ENCODE assay signal across 8 mouse cellular contexts in genomic region chr4:116017300-116017901, GRCm38 (mm10). TPM values are rescaled to one million over a fixed set of nuclear protein-coding genes. Genes with fewer than 3 reads are reported as not detected.
DNase-seq lines count a peak whose midpoint lies in the region; ATAC-seq and TF ChIP-seq lines count a peak whose summit lies in the region.

No protein-coding gene starts in this region.

- H3K27ac ChIP-seq in gastrocnemius, adult 2 months, result peak overlapping the region; percentile 31; the same call in 1 of the 2 replicates
- H3K27ac ChIP-seq in hindbrain, embryonic 16.5 days (ENCODE audit: low read depth, low read length), result peak overlapping the region; percentile 80

- no peaks in the 10 kb centered on the region for H3K27me3 ChIP-seq in Patski
- peaks cover 7% of the 10 kb centered on the region for H3K27me3 ChIP-seq in hindbrain, embryonic 16.5 days (replicated peaks; ENCODE audit: control insufficient read depth, insufficient read depth, low read length)
- H3K27me3 ChIP-seq in megakaryocyte, embryonic 14.5 days (replicated peaks), result peaks cover 72% of the 10 kb centered on the region

- peaks cover 4% of the 10 kb centered on the region for H3K4me1 ChIP-seq in hindbrain, embryonic 16.5 days (ENCODE audit: control insufficient read depth, insufficient read depth, low read depth, low read length)
- peaks cover 20% of the 10 kb centered on the region for H3K4me1 ChIP-seq in megakaryocyte, embryonic 14.5 days

- intact Hi-C loops in gastrocnemius, adult 2 months (cut with DNase I), result no loop called here

- H3K36me3 ChIP-seq in hindbrain, embryonic 16.5 days (ENCODE audit: control insufficient read depth, insufficient read depth, low read length), result no peaks in the 10 kb centered on the region
- no peaks in the 10 kb centered on the region for H3K36me3 ChIP-seq in megakaryocyte, embryonic 14.5 days (replicated peaks; ENCODE audit: low read length)

- no peak for DNase-seq in Patski (ENCODE audit: low read depth, low spot score)
- DNase-seq in cerebellum, postnatal 25 days, result peak; percentile 86 to 89
- DNase-seq in gastrocnemius, adult 2 months, result peak; percentile 70
- peak; percentile 51 to 67 for DNase-seq in left cerebral cortex, adult 8-10 months (ENCODE audit: low spot score in 2 of 2)
- DNase-seq in right cerebral cortex, adult 2 months (ENCODE audit: low spot score in 2 of 2), result peak; percentile 72 to 78
- DNase-seq in urinary bladder, postnatal 14 days (ENCODE audit: low spot score), result peak; percentile 74

- ATAC-seq in Patski, result peak; percentile 87
- peak; percentile 94 for ATAC-seq in hindbrain, embryonic 16.5 days

- POLR2A ChIA-PET in Patski (lab: Charles Lee), result no interaction called here

- H3K9ac ChIP-seq in hindbrain, embryonic 16.5 days (ENCODE audit: low read depth, low read length), result peak overlapping the region; percentile 89

- H3K4me2 ChIP-seq in hindbrain, embryonic 16.5 days (ENCODE audit: low read length), result peak overlapping the region; percentile 95

- CTCF ChIA-PET in Patski (lab: Charles Lee), result no interaction called here

- H3K9me3 ChIP-seq in hindbrain, embryonic 16.5 days (ENCODE audit: control insufficient read depth, low read length), result no peaks in the 10 kb centered on the region
- peaks cover 10% of the 10 kb centered on the region; the same call in 1 of the 2 replicates for H3K9me3 ChIP-seq in megakaryocyte, embryonic 14.5 days

- in situ Hi-C loops in Patski (cut with MboI; ENCODE audit: low pct_unique_long_range_greater_than_20kb), result no loop called here

- H3K4me3 ChIP-seq in gastrocnemius, adult 2 months, result peak overlapping the region; percentile 81
- H3K4me3 ChIP-seq in hindbrain, embryonic 16.5 days (ENCODE audit: low read length), result peak overlapping the region; percentile 82
- H3K4me3 ChIP-seq in megakaryocyte, embryonic 14.5 days (replicated peaks), result peak overlapping the region; percentile 93

- TF ChIP-seq CTCF in Patski (IDR thresholded peaks at IDR 0.05), result no peak
- TF ChIP-seq CTCF in gastrocnemius, adult 2 months (IDR thresholded peaks at IDR 0.05), result no peak

- under 1% methylated on average over 59 of the region's 60 CpGs for WGBS in hindbrain, embryonic 16.5 days

RNA-seq across cellular contexts. Expression of gene Faah, which starts 0.3 kb away (rescaled TPM):
- 3.4 TPM for polyA plus RNA-seq in Patski (2021)
- under 1 TPM; 0.20 to 0.22 TPM for total RNA-seq in gastrocnemius, adult 2 months (2021)
- 23.8 and 27.5 TPM in 2 replicates for polyA plus RNA-seq in hindbrain, embryonic 16.5 days (2015; fragmentation: Nextera tagmentation; extraction: Ambion mirVana)
- total RNA-seq in left cerebral cortex, adult 8-10 months (2022), result 10 to 100 TPM; 77.3 to 81.9 (median 80.2) TPM
- 2.9 and 3.8 TPM in 2 replicates for polyA plus RNA-seq in megakaryocyte, embryonic 14.5 days (2012; ENCODE audit: insufficient read depth, low replicate concordance)

RNA-seq across cellular contexts. Expression of gene Nsun4, which starts 36.3 kb away (rescaled TPM):
- polyA plus RNA-seq in Patski (2021), result 7.2 TPM
- total RNA-seq in gastrocnemius, adult 2 months (2021), result 10 to 100 TPM; 12.3 to 16.9 TPM
- polyA plus RNA-seq in hindbrain, embryonic 16.5 days (2015; fragmentation: Nextera tagmentation; extraction: Ambion mirVana), result 11.9 and 12.1 TPM in 2 replicates
- 10 to 100 TPM in 2 of 4 experiments, 1 to 10 TPM in 2; 9.0 to 11.5 (median 10.6) TPM for total RNA-seq in left cerebral cortex, adult 8-10 months (2022)
- polyA plus RNA-seq in megakaryocyte, embryonic 14.5 days (2012; ENCODE audit: insufficient read depth, low replicate concordance), result 0.27 TPM in 1 of 2 replicates, not detected in the other

RNA-seq across cellular contexts. Expression of gene Uqcrh, which starts 57.5 kb away (rescaled TPM):
- polyA plus RNA-seq in Patski (2021), result 441 TPM
- 100 to 1,000 TPM; 765 to 991 TPM for total RNA-seq in gastrocnemius, adult 2 months (2021)
- 427 and 492 TPM in 2 replicates for polyA plus RNA-seq in hindbrain, embryonic 16.5 days (2015; fragmentation: Nextera tagmentation; extraction: Ambion mirVana)
- total RNA-seq in left cerebral cortex, adult 8-10 months (2022), result 100 to 1,000 TPM; 402 to 442 (median 412) TPM
- polyA plus RNA-seq in megakaryocyte, embryonic 14.5 days (2012; ENCODE audit: insufficient read depth, low replicate concordance), result 24.7 and 73.9 TPM in 2 replicates

RNA-seq across cellular contexts. Expression of gene Lrrc41, which starts 57.7 kb away (rescaled TPM):
- polyA plus RNA-seq in Patski (2021), result 58.3 TPM
- 10 to 100 TPM; 21.2 to 22.1 TPM for total RNA-seq in gastrocnemius, adult 2 months (2021)
- polyA plus RNA-seq in hindbrain, embryonic 16.5 days (2015; fragmentation: Nextera tagmentation; extraction: Ambion mirVana), result 72.1 and 78.4 TPM in 2 replicates
- 10 to 100 TPM; 45.2 to 53.2 (median 50.0) TPM for total RNA-seq in left cerebral cortex, adult 8-10 months (2022)
- 13.4 and 17.7 TPM in 2 replicates for polyA plus RNA-seq in megakaryocyte, embryonic 14.5 days (2012; ENCODE audit: insufficient read depth, low replicate concordance)
